Mouse (Mus musculus) lung, postnatal 0 days (tissue): ENCODE results near the gene Cenpa. TPM values are rescaled to one million over a fixed set of nuclear protein-coding genes. Genes with fewer than 3 reads are reported as not detected.

Source experiments
- ATAC-seq: fragments of 200-750 bp; cut with Nextera tagmentation; 2 replicates; pipeline ENCODE4 v1.8.0; 2017; ENCODE audit warnings: moderate library complexity
- DNase-seq: peaks from one replicate; pipeline ENCODE4 v3.0.0-alpha.2; 2016; ENCODE audit warnings: low spot score
- H3K27ac ChIP-seq: fragments of 300-500 bp; sonication (generic); 2 replicates; pipeline ENCODE4 v1.5.1; 2014; ENCODE audit warnings: antibody characterized with exemption, mild to moderate bottlenecking, low read length, mixed read lengths
- H3K27me3 ChIP-seq: fragments of 300-500 bp; sonication (generic); replicated peaks from 2 replicates; pipeline ENCODE4 v1.6.1; 2014; ENCODE audit warnings: low read length, mixed read lengths; ENCODE audit not compliant: insufficient read depth
- H3K36me3 ChIP-seq: fragments of 300-500 bp; sonication (generic); 2 replicates; pipeline ENCODE4 v1.6.1; 2014; ENCODE audit warnings: low read length, mixed read lengths; ENCODE audit not compliant: insufficient read depth
- H3K4me1 ChIP-seq: fragments of 300-500 bp; sonication (generic); 2 replicates; pipeline ENCODE4 v1.6.1; 2014; ENCODE audit warnings: antibody characterized with exemption, low read depth, low read length, mixed read lengths; ENCODE audit not compliant: insufficient read depth
- H3K4me2 ChIP-seq: fragments of 300-500 bp; sonication (generic); replicated peaks from 2 replicates; pipeline ENCODE4 v1.6.1; 2014; ENCODE audit warnings: low read depth, mild to moderate bottlenecking, low read length, moderate library complexity, mixed read lengths
- H3K4me3 ChIP-seq: fragments of 300-500 bp; sonication (generic); 2 replicates; pipeline ENCODE4 v1.5.1; 2014; ENCODE audit warnings: low read depth, low read length
- H3K9ac ChIP-seq: fragments of 300-500 bp; sonication (generic); replicated peaks from 2 replicates; pipeline ENCODE4 v1.6.1; 2014; ENCODE audit warnings: low read depth, mild to moderate bottlenecking
- H3K9me3 ChIP-seq: fragments of 300-500 bp; sonication (generic); 2 replicates; pipeline ENCODE4 v1.6.1; 2016; ENCODE audit warnings: low read length, mixed read lengths
- CTCF ChIP-seq: IDR thresholded peaks from 2 replicates; pipeline ENCODE4 v1.5.1; 2016; ENCODE audit warnings: antibody characterized with exemption, mild to moderate bottlenecking
- EP300 ChIP-seq: IDR thresholded peaks from 2 replicates; pipeline ENCODE4 v1.6.1; 2016; ENCODE audit warnings: antibody characterized with exemption, mild to moderate bottlenecking, control low read depth
- WGBS: fragments of 180-500 bp; shearing (Covaris S2); extraction: QIAGEN DNeasy Blood & Tissue Kit; methylation state at CpG from one replicate; pipeline ENCODE4 v1.1.7; 2014; 5-methylcytosine and 5-hydroxymethylcytosine counted together
- polyA plus RNA-seq: library from polyadenylated mRNA; unstranded; fragments of >200 nt; fragmentation: Nextera tagmentation; extraction: Ambion mirVana; gene quantifications from 2 replicates; pipeline ENCODE4 v1.2.1, GENCODE M21; 2015

Gene Cenpa
- 24.4 and 25.5 TPM in 2 replicates for polyA plus RNA-seq

GRCm38 (mm10) chr5:30666391-30667195, at the start of gene Cenpa:
TSS of gene Cenpa (plus strand) at chr5:30666777.
- DNase-seq (peak; percentile 98), ATAC-seq (peak; percentile 98)
- Histone ChIP-seq H3K4me2 (peak within 1 kb of the TSS; percentile 90), H3K27ac (peak within 1 kb of the TSS; percentile 87), H3K27me3 (no peaks in the 10 kb centered on the region), H3K36me3 (no peaks in the 10 kb centered on the region), H3K4me3 (peak within 1 kb of the TSS; percentile 89), H3K9ac (peak within 1 kb of the TSS; percentile 74), H3K4me1 (no peaks in the 10 kb centered on the region), H3K9me3 (no peaks in the 10 kb centered on the region)
- WGBS: 1% methylated on average over 37 of the region's 40 CpGs
- no peak for TF ChIP-seq CTCF
- peak; percentile 76 for TF ChIP-seq EP300

DNA sequence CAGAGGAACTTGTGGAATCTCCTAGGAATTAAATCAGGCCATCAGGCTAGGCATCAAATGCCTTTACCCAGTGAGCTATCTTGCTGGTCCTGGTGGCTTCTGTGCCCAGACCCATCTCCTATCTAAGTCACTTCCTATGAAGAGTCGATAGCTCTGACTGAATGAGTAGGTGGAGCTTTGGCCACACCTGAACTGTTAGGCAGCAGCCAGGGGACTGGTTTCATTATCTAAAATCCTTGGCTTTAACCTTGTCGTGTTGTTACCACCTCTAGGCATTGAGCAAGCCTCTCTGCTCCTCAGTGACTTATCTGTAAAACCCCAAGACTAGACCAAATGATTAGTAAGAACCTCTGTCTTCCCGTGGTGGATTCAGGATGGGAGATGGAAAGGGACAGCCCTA, 49.2 kb upstream of the Cenpa start:
- ATAC-seq (no peak), DNase-seq (no peak)
- peaks cover 9% of the 10 kb centered on the region; the same call in 1 of the 2 replicates for H3K27me3 ChIP-seq
- H3K9me3 ChIP-seq: no peaks in the 10 kb centered on the region
- no peak overlapping the region for H3K4me3 ChIP-seq
- H3K4me2 ChIP-seq: 0 out of 2 replicates have a peak overlapping the region, but pooled peaks have one; percentile 11
- H3K9ac ChIP-seq: no peak overlapping the region
- no peak for TF ChIP-seq EP300
- no peak for TF ChIP-seq CTCF
- 16% methylated on average over 3 of the region's 3 CpGs for WGBS
- peaks cover 32% of the 10 kb centered on the region for H3K4me1 ChIP-seq
- H3K27ac ChIP-seq: no peak overlapping the region
- no peaks in the 10 kb centered on the region for H3K36me3 ChIP-seq

DNA sequence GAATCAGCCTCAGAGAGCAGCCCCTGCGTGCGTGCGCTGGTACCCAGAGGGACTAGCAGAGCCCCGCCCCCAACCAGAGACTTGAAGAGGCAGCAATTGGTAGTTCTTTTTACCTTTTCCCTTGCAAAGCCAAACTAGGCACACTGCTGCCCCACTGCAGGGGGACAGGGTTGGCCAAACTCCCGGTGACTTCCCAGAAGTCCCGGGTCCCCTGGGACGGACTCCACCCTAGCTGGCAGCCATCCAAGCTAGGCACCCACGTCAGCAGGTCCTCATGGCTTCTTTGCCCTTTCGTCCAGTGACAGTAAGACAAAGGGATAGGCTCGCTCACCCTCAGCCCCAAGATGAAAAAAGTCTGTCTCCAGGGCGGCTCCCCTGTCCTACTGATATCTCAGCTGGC, 48.7 kb upstream of the Cenpa start:
- DNase-seq (peak; percentile 39), ATAC-seq (peak; percentile 20)
- Histone ChIP-seq H3K4me3 (no peak overlapping the region), H3K4me2 (0 out of 2 replicates have a peak overlapping the region, but pooled peaks have one; percentile 11), H3K9ac (no peak overlapping the region), H3K9me3 (no peaks in the 10 kb centered on the region), H3K27ac (no peak overlapping the region), H3K4me1 (peaks cover 36% of the 10 kb centered on the region), H3K27me3 (peaks cover 12% of the 10 kb centered on the region; the same call in 1 of the 2 replicates), H3K36me3 (no peaks in the 10 kb centered on the region)
- TF ChIP-seq CTCF (no peak), EP300 (no peak; the same call in 1 of the 2 replicates)
- 14% methylated on average over 11 of the region's 11 CpGs for WGBS

GRCm38 (mm10) chr5:30618376-30619003, 48.1 kb upstream of the Cenpa start:
- TF ChIP-seq CTCF (no peak), EP300 (no peak)
- H3K27me3 ChIP-seq: peaks cover 13% of the 10 kb centered on the region; the same call in 1 of the 2 replicates
- H3K4me2 ChIP-seq: no peak overlapping the region
- no peak overlapping the region for H3K4me3 ChIP-seq
- DNase-seq (no peak), ATAC-seq (no peak)
- H3K9me3 ChIP-seq: no peaks in the 10 kb centered on the region
- H3K9ac ChIP-seq: no peak overlapping the region
- no peaks in the 10 kb centered on the region for H3K36me3 ChIP-seq
- H3K4me1 ChIP-seq: peaks cover 36% of the 10 kb centered on the region
- WGBS: 66% methylated on average over 8 of the region's 8 CpGs
- H3K27ac ChIP-seq: no peak overlapping the region

GRCm38 (mm10) chr5:30619211-30619610, 47.4 kb upstream of the Cenpa start:
- ATAC-seq: no peak
- Histone ChIP-seq H3K9ac (no peak overlapping the region), H3K9me3 (no peaks in the 10 kb centered on the region), H3K27ac (no peak overlapping the region), H3K36me3 (no peaks in the 10 kb centered on the region), H3K27me3 (peaks cover 13% of the 10 kb centered on the region; the same call in 1 of the 2 replicates), H3K4me3 (no peak overlapping the region), H3K4me1 (peaks cover 32% of the 10 kb centered on the region), H3K4me2 (no peak overlapping the region)
- 77% methylated on average over 2 of the region's 2 CpGs for WGBS
- TF ChIP-seq CTCF (no peak), EP300 (no peak)
- DNase-seq: no peak

- TF ChIP-seq EP300 (no peak), CTCF (no peak)
- WGBS: 96% methylated on average over 20 of the region's 20 CpGs
- Histone ChIP-seq H3K27me3 (peaks cover 13% of the 10 kb centered on the region; the same call in 1 of the 2 replicates), H3K9me3 (no peaks in the 10 kb centered on the region), H3K4me3 (no peak overlapping the region), H3K27ac (no peak overlapping the region), H3K4me2 (no peak overlapping the region), H3K4me1 (peaks cover 19% of the 10 kb centered on the region; the same call in 1 of the 2 replicates), H3K9ac (no peak overlapping the region), H3K36me3 (no peaks in the 10 kb centered on the region)
- ATAC-seq (no peak), DNase-seq (no peak)
Observed at GRCm38 (mm10) chr5:30620567-30620966, 46.0 kb upstream of the Cenpa start.
